Mouse (Mus musculus) cerebellum, adult 18-20 months (tissue): ENCODE results near the gene Sprr2b.
"Not testable (repeated sequence)": the region's sequence is repeated elsewhere in the genome, so short reads cannot be mapped to it uniquely, and the experiment has no call there.

Experiments used
- DNase-seq, 2 experiments: peaks; one replicate each; pipeline ENCODE4 v3.0.0; 2021

The Sprr2b gene

GRCm38 (mm10) chr3:92316320-92316719 lies at the start of gene Sprr2b:
TSS of gene Sprr2b (plus strand) at chr3:92316620.
- no peak for DNase-seq

GRCm38 (mm10) chr3:92271414-92271985 lies 44.9 kb upstream of the Sprr2b start:
- DNase-seq, result not testable (repeated sequence)

GRCm38 (mm10) chr3:92273504-92273903 lies 42.9 kb upstream of the Sprr2b start:
- not testable (repeated sequence) for DNase-seq

GRCm38 (mm10) chr3:92274018-92274417 lies 42.4 kb upstream of the Sprr2b start:
- DNase-seq, result not testable (repeated sequence)

GRCm38 (mm10) chr3:92279663-92280062 lies 36.8 kb upstream of the Sprr2b start:
- not testable (repeated sequence) for DNase-seq

GRCm38 (mm10) chr3:92280963-92281606 lies 35.3 kb upstream of the Sprr2b start:
- DNase-seq, result not testable (repeated sequence)

GRCm38 (mm10) chr3:92285101-92285500 lies 31.3 kb upstream of the Sprr2b start, which contains the start of gene Sprr2a3:
TSS of gene Sprr2a3 (plus strand) at chr3:92285417.
- not testable (repeated sequence) for DNase-seq

GRCm38 (mm10) chr3:92288489-92288888 lies 27.9 kb upstream of the Sprr2b start:
- DNase-seq, result not testable (repeated sequence)

- DNase-seq, result no peak
These were observed 9.0 kb upstream of the Sprr2b start for GRCm38 (mm10) chr3:92307406-92307805.

GRCm38 (mm10) chr3:92317384-92317783 lies 964 bp downstream of the Sprr2b start:
- DNase-seq, result no peak

GRCm38 (mm10) chr3:92336278-92336677 lies 19.9 kb downstream of the Sprr2b start:
- DNase-seq, result no peak

GRCm38 (mm10) chr3:92338840-92339239 lies 22.4 kb downstream of the Sprr2b start, which contains the start of gene Sprr2d:
TSS of gene Sprr2d (plus strand) at chr3:92339140.
- DNase-seq, result no peak

GRCm38 (mm10) chr3:92351843-92352242 lies 35.4 kb downstream of the Sprr2b start, which contains the start of gene Sprr2e:
TSS of gene Sprr2e (plus strand) at chr3:92352143.
- DNase-seq, result no peak

- no peak for DNase-seq
These were observed 45.2 kb downstream of the Sprr2b start for GRCm38 (mm10) chr3:92361619-92362018.

- DNase-seq, result no peak
These were observed 48.5 kb downstream of the Sprr2b start, which contains the start of gene Sprr2f for GRCm38 (mm10) chr3:92364887-92365286. TSS of gene Sprr2f (plus strand) at chr3:92365187.
